ENCODE assay signal across 25 mouse cellular contexts in the genomic region with DNA sequence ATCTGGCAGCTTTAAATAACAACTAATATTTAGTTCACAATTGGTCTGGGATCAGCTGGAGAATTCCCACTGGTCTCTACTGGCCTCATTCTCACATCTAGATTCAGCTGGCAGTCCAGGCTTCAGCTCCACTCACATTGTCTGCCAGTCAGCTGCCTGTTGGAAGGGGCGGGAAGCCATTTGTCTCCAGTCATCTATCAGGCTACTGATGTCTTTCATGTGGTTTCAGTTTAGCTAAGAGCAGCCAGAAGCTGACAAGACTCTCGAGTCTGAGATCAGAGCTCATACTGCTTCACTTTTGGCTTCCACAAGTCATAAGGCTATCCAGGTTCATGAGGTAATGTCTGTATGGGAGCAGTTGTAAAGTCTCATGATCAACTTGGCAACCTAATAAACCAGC.
DNase-seq lines count a peak whose midpoint lies in the region; ATAC-seq lines count a peak whose summit lies in the region.
"Had no signal": no experiment of that assay in that cellular context is flagged by ENCODE, and none has a peak within 500 bp of the region (broad histone marks: within the 10 kb centered on the region; RNA-seq: fewer than 3 reads in every experiment).

No protein-coding gene starts in this region.

- no peak overlapping the region for H3K4me3 ChIP-seq in heart, embryonic 11.5 days (ENCODE audit: low read depth, low read length)
- H3K4me3 ChIP-seq: forebrain, embryonic 10.5 days; hindbrain, embryonic 12.5 days; kidney, embryonic 15.5 days; liver, embryonic 15.5 days; lung, embryonic 15.5 days; megakaryocyte, embryonic 14.5 days; midbrain, embryonic 15.5 days; myocyte; neural tube, embryonic 13.5 days had no signal

- H3K4me2 ChIP-seq in heart, embryonic 11.5 days: no peak overlapping the region
- H3K4me2 ChIP-seq: hindbrain, embryonic 12.5 days; kidney, embryonic 15.5 days; liver, embryonic 15.5 days; lung, embryonic 15.5 days; midbrain, embryonic 15.5 days; neural tube, embryonic 13.5 days had no signal

- intact Hi-C loops in heart, postnatal 36 days (cut with DNase I): no loop called here

- WGBS in heart, embryonic 11.5 days (ENCODE audit: insufficient replicate concordance): 21% methylated on average over 2 of the region's 2 CpGs

- no peaks in the 10 kb centered on the region for H3K4me1 ChIP-seq in heart, embryonic 11.5 days (ENCODE audit: control insufficient read depth, insufficient read depth, low read length)
- H3K4me1 ChIP-seq: forebrain, embryonic 10.5 days; hindbrain, embryonic 12.5 days; kidney, embryonic 15.5 days; liver, embryonic 15.5 days; lung, embryonic 15.5 days; megakaryocyte, embryonic 14.5 days; midbrain, embryonic 15.5 days; neural tube, embryonic 13.5 days had no signal

- H3K36me3 ChIP-seq in heart, embryonic 11.5 days (ENCODE audit: control insufficient read depth, insufficient read depth, low read length): no peaks in the 10 kb centered on the region
- H3K36me3 ChIP-seq: forebrain, embryonic 10.5 days; hindbrain, embryonic 12.5 days; kidney, embryonic 15.5 days; liver, embryonic 15.5 days; lung, embryonic 15.5 days; midbrain, embryonic 15.5 days; neural tube, embryonic 13.5 days had no signal

- no peaks in the 10 kb centered on the region for H3K9me3 ChIP-seq in heart, embryonic 11.5 days (replicated peaks; ENCODE audit: control insufficient read depth, low read length)
- H3K9me3 ChIP-seq: forebrain, embryonic 10.5 days; hindbrain, embryonic 12.5 days; kidney, embryonic 15.5 days; liver, embryonic 15.5 days; lung, embryonic 15.5 days; midbrain, embryonic 15.5 days; neural tube, embryonic 13.5 days had no signal

- ATAC-seq in heart, embryonic 11.5 days (replicated peaks; ENCODE audit: insufficient number of reproducible peaks, low FRiP score, low TSS enrichment): no peak
- ATAC-seq: midbrain, embryonic 15.5 days had no signal

- H3K9ac ChIP-seq in heart, embryonic 11.5 days (ENCODE audit: low read depth, low read length): no peak overlapping the region
- H3K9ac ChIP-seq: hindbrain, embryonic 12.5 days; kidney, embryonic 15.5 days; liver, embryonic 15.5 days; lung, embryonic 15.5 days; midbrain, embryonic 15.5 days; neural tube, embryonic 13.5 days had no signal

- H3K27ac ChIP-seq in heart, embryonic 11.5 days (ENCODE audit: low read depth, low read length): no peak overlapping the region
- H3K27ac ChIP-seq: forebrain, embryonic 10.5 days; hindbrain, embryonic 12.5 days; kidney, embryonic 15.5 days; liver, embryonic 15.5 days; lung, embryonic 15.5 days; midbrain, embryonic 15.5 days; neural tube, embryonic 13.5 days had no signal

- peak; percentile 8 for DNase-seq in embryo, embryonic 11 days
- DNase-seq in embryo, embryonic 9.5 days (ENCODE audit: extremely low spot score): no peak
- peak; percentile 26 to 32 for DNase-seq in heart, adult 18-20 months
- peak; percentile 64 for DNase-seq in Muller cell, postnatal 12 days (ENCODE audit: inconsistent ontology term)
- peak; percentile 4 to 24 for DNase-seq in heart, postnatal 36 days
- DNase-seq in adrenal gland, postnatal 14 days: no peak
- DNase-seq: adrenal gland, postnatal 25 days; cerebellum, adult 11 months; cerebellum, adult 9-11 months; kidney, adult 11 months; kidney, postnatal 4 days; liver; lung, postnatal 36 days; thymus, adult 18-20 months; thymus, postnatal 36 days had no signal

- no peaks in the 10 kb centered on the region for H3K27me3 ChIP-seq in heart, embryonic 11.5 days (ENCODE audit: control insufficient read depth, insufficient read depth, low read length)
- H3K27me3 ChIP-seq: hindbrain, embryonic 12.5 days; kidney, embryonic 15.5 days; liver, embryonic 15.5 days; lung, embryonic 15.5 days; megakaryocyte, embryonic 14.5 days; midbrain, embryonic 15.5 days; neural tube, embryonic 13.5 days had no signal

Comparison
In these comparisons a context has a peak if more than half of its experiments do, and no peak if none do; other contexts are left out.
1. DNase-seq: peak in embryo, embryonic 11 days (single experiment), heart, adult 18-20 months (2 of 2), Muller cell, postnatal 12 days (single experiment) and heart, postnatal 36 days (2 of 2); none in embryo, embryonic 9.5 days (single experiment) and adrenal gland, postnatal 14 days (single experiment).